Mouse (Mus musculus) layer of hippocampus, adult 2 months (tissue): Measurements from ENCODE around the gene Ahcy. TPM values are rescaled to one million over a fixed set of nuclear protein-coding genes. Genes with fewer than 3 reads are reported as not detected.
"Not testable (repeated sequence)": the region's sequence is repeated elsewhere in the genome, so short reads cannot be mapped to it uniquely, and the experiment has no call there.

ENCODE experiments used
- DNase-seq, 2 experiments: peaks; one replicate each; pipeline ENCODE4 v3.0.0; 2022; ENCODE audit warnings: low spot score in 2 of 2
- H3K27ac ChIP-seq: fragments of 200-600 bp; 2 replicates; pipeline ENCODE4 v1.8.1; 2022
- H3K4me3 ChIP-seq: fragments of 200-600 bp; 2 replicates; pipeline ENCODE4 v1.8.1; 2022; ENCODE audit warnings: mild to moderate bottlenecking
- CTCF ChIP-seq: fragments of 200-600 bp; conservative IDR thresholded peaks from 2 replicates; pipeline ENCODE4 v1.8.1; 2022; ENCODE audit warnings: antibody characterized with exemption, mild to moderate bottlenecking, moderate library complexity
- total RNA-seq, 2 experiments: library from RNA; stranded (reverse); gene quantifications; 2 replicates each; pipeline ENCODE4 v1.2.3; 2021

Gene Ahcy
- total RNA-seq, 2 experiments from 2014 or later: 14.6 to 16.2 TPM

GRCm38 (mm10) chr2:155039956-155040355 is 34.3 kb downstream of the Ahcy start:
- Histone ChIP-seq H3K27ac (no peak overlapping the region), H3K4me3 (no peak overlapping the region)
- no peak for TF ChIP-seq CTCF
- DNase-seq: no peak

GRCm38 (mm10) chr2:155032938-155033710 is 41.2 kb downstream of the Ahcy start:
- no peak for TF ChIP-seq CTCF
- DNase-seq: no peak
- H3K4me3 ChIP-seq: no peak overlapping the region
- H3K27ac ChIP-seq: no peak overlapping the region

- no peak for TF ChIP-seq CTCF
- Histone ChIP-seq H3K4me3 (no peak overlapping the region), H3K27ac (no peak overlapping the region)
- no peak for DNase-seq
These were observed 43.5 kb downstream of the Ahcy start for GRCm38 (mm10) chr2:155030831-155031230.

- not testable (repeated sequence) for DNase-seq, H3K27ac ChIP-seq, H3K4me3 ChIP-seq
These were observed 54.0 kb downstream of the Ahcy start for GRCm38 (mm10) chr2:155020247-155020826.

GRCm38 (mm10) chr2:155019673-155020072 is 54.6 kb downstream of the Ahcy start:
- peak overlapping the region; percentile 56 for H3K4me3 ChIP-seq
- peak; percentile 85 to 87 for DNase-seq
- peak overlapping the region; percentile 83 for H3K27ac ChIP-seq
- peak; percentile 84 for TF ChIP-seq CTCF

GRCm38 (mm10) chr2:155018762-155019641 is 55.3 kb downstream of the Ahcy start:
- Histone ChIP-seq H3K27ac (peak overlapping the region; percentile 83), H3K4me3 (peak overlapping the region; percentile 56)
- peak; percentile 39 to 54 for DNase-seq
- peak; percentile 43 for TF ChIP-seq CTCF

GRCm38 (mm10) chr2:155018251-155018755 is 56.0 kb downstream of the Ahcy start, which contains the start of gene Gm14226:
Gene Gm14226, plus strand, starts transcription at chr2:155018266.
- not testable (repeated sequence) for DNase-seq
- peak within 1 kb of the TSS; percentile 56 for H3K4me3 ChIP-seq
- H3K27ac ChIP-seq: peak within 1 kb of the TSS; percentile 83

GRCm38 (mm10) chr2:155016751-155017150 is 57.5 kb downstream of the Ahcy start:
- H3K27ac ChIP-seq, DNase-seq, H3K4me3 ChIP-seq: not testable (repeated sequence)

- Histone ChIP-seq H3K27ac (peak overlapping the region; percentile 49; the same call in 1 of the 2 replicates), H3K4me3 (no peak overlapping the region)
- DNase-seq: peak in 1 of 2 experiments; percentile 35
- no peak for TF ChIP-seq CTCF
These were observed 61.3 kb downstream of the Ahcy start for GRCm38 (mm10) chr2:155012991-155013390.

GRCm38 (mm10) chr2:155011086-155011656 is 63.1 kb downstream of the Ahcy start:
- DNase-seq: no peak
- TF ChIP-seq CTCF: no peak
- H3K27ac ChIP-seq: no peak overlapping the region
- no peak overlapping the region for H3K4me3 ChIP-seq

Other genes with a start within 250 kb of the Ahcy start
- gene Eif2s2, start 181.6 kb downstream of the Ahcy start, total RNA-seq: 10 to 100 TPM; 50.7 to 53.2 TPM
- under 1 TPM; 0.15 to 0.17 TPM for gene Gm14226, start 56.2 kb downstream of the Ahcy start, total RNA-seq
- gene Itch, start 59.0 kb upstream of the Ahcy start, total RNA-seq: 10 to 100 TPM; 58.7 to 60.1 TPM
- 100 to 1,000 TPM; 283 to 297 TPM for gene Dynlrb1, start 162.0 kb upstream of the Ahcy start, total RNA-seq
- 100 to 1,000 TPM; 215 to 248 TPM for gene Map1lc3a, start 201.8 kb upstream of the Ahcy start, total RNA-seq